Mouse (Mus musculus) MEL (cell line): ENCODE data around the gene Vamp8.

ENCODE experiments used
- CHD1 ChIP-seq: IDR thresholded peaks from 2 replicates; pipeline ENCODE4 v1.6.1; 2012; ENCODE audit warnings: low read depth, mild to moderate bottlenecking, inconsistent platforms, low read length, improper control_type of control experiment
- CTCF ChIP-seq, 3 experiments: IDR thresholded peaks in 2 of 3; conservative IDR thresholded peaks in 1 of 3; 2 replicates each; pipeline ENCODE4 v1.5.1; 2011 to 2012; ENCODE audit warnings: low read length in 3 of 3, low read depth in 2 of 3, mild to moderate bottlenecking in 2 of 3, improper control_type of control experiment in 1 of 3, inconsistent platforms in 1 of 3, mixed read lengths in 1 of 3, moderate library complexity in 1 of 3; ENCODE audit not compliant: control insufficient read depth in 1 of 3, insufficient read depth in 1 of 3, poor library complexity in 1 of 3, severe bottlenecking in 1 of 3
- ELF1 ChIP-seq: IDR thresholded peaks from 2 replicates; pipeline ENCODE4 v1.6.1; 2014; ENCODE audit warnings: low read depth, mild to moderate bottlenecking, inconsistent platforms, low read length, improper control_type of control experiment, moderate library complexity
- MAX ChIP-seq: IDR thresholded peaks from 2 replicates; pipeline ENCODE4 v1.6.1; 2011; ENCODE audit warnings: low read length, improper control_type of control experiment
- MEF2A ChIP-seq: IDR thresholded peaks from 2 replicates; pipeline ENCODE4 v1.6.1; 2014; ENCODE audit warnings: low read depth, mild to moderate bottlenecking, inconsistent platforms, low read length, improper control_type of control experiment; ENCODE audit not compliant: poor library complexity, insufficient replicate concordance, severe bottlenecking; ENCODE audit errors: extremely low read depth
- MXI1 ChIP-seq: IDR thresholded peaks from 2 replicates; pipeline ENCODE4 v1.6.1; 2011; ENCODE audit warnings: mild to moderate bottlenecking, low read depth, low read length, improper control_type of control experiment
- NRF1 ChIP-seq: IDR thresholded peaks from 2 replicates; pipeline ENCODE4 v1.6.1; 2014; ENCODE audit warnings: low read depth, mild to moderate bottlenecking, inconsistent platforms, low read length, improper control_type of control experiment, moderate library complexity; ENCODE audit not compliant: poor library complexity, insufficient read depth, severe bottlenecking
- POLR2AphosphoS2 ChIP-seq: IDR thresholded peaks from 2 replicates; pipeline ENCODE4 v1.6.1; 2011; ENCODE audit warnings: low read length, improper control_type of control experiment
- RAD21 ChIP-seq: IDR thresholded peaks from 2 replicates; pipeline ENCODE4 v1.6.1; 2011; ENCODE audit warnings: mild to moderate bottlenecking, low read depth, low read length, improper control_type of control experiment
- ZNF384 ChIP-seq: IDR thresholded peaks from 2 replicates; pipeline ENCODE4 v1.6.1; 2012; ENCODE audit warnings: low read depth, mild to moderate bottlenecking, inconsistent platforms, low read length, improper control_type of control experiment

- no peak for TF ChIP-seq POLR2AphosphoS2
- no peak for TF ChIP-seq CTCF (IDR thresholded peaks at IDR 0.05 in 2 of 3, conservative IDR thresholded peaks at IDR 0.05 in 1 of 3; ENCODE audit: control insufficient read depth in 1 of 3, insufficient read depth in 1 of 3, low read depth in 2 of 3, low read length in 3 of 3, poor library complexity in 1 of 3, severe bottlenecking in 1 of 3)
- TF ChIP-seq MAX, result no peak
- no peak for TF ChIP-seq ELF1
- no peak for TF ChIP-seq ZNF384
- no peak for TF ChIP-seq MXI1
- TF ChIP-seq CHD1, result no peak
- no peak for TF ChIP-seq RAD21
- no peak for TF ChIP-seq MEF2A
- TF ChIP-seq NRF1, result no peak
Observed at GRCm38 (mm10) chr6:72410518-72410917, 20.0 kb upstream of the Vamp8 start.
